Mouse (Mus musculus): ENCODE data around the gene Olfr557. TPM values are rescaled to one million over a fixed set of nuclear protein-coding genes. Genes with fewer than 3 reads are reported as not detected.
A peak's percentile ranks its signal among the peaks of the same experiment; 100 is the strongest.

The Olfr557 gene
- polyA plus RNA-seq, 1 experiment from 2014 or later, result not detected

DNA sequence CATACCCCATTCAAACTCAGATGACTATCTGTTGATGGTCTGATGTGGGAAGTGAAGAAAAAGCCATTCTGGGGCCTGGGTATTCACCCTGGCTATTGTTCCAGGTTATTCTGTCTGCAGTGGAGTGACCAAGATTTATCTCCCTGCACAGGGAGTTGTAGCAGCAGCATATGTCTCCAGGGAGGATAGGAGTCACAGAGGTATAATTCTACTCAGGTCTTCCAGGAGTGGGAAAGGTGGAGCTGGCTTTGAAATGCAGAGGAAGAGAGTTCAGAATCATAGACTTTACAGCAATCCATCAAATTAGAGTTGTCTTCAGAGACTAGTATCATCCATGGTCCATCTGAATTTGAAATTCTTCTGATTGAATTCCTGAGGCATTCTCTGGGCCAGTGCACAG lies 31.7 kb downstream of the Olfr557 start, which contains the start of gene Olfr559:
TSS of gene Olfr559 (minus strand) at position 101 of the 400 bp plus-strand sequence.
- no peak within 1 kb of the TSS for H3K9ac ChIP-seq (replicated peaks; ENCODE audit: low read length)
- no peaks in the 10 kb centered on the region for H3K36me3 ChIP-seq (ENCODE audit: insufficient read depth, low read length)
- ATAC-seq (ENCODE audit: low FRiP score, low TSS enrichment), result no peak
- no peak within 1 kb of the TSS for H3K4me2 ChIP-seq (replicated peaks; ENCODE audit: low read depth, low read length)
- no peaks in the 10 kb centered on the region for H3K9me3 ChIP-seq (ENCODE audit: low read length)
- no peaks in the 10 kb centered on the region for H3K27me3 ChIP-seq (ENCODE audit: insufficient read depth, low read length)
- H3K4me3 ChIP-seq (ENCODE audit: low read length), result no peak within 1 kb of the TSS
- no peak within 1 kb of the TSS for H3K27ac ChIP-seq (ENCODE audit: low read length)
- no peaks in the 10 kb centered on the region for H3K4me1 ChIP-seq (ENCODE audit: insufficient read depth, low read length)

DNA sequence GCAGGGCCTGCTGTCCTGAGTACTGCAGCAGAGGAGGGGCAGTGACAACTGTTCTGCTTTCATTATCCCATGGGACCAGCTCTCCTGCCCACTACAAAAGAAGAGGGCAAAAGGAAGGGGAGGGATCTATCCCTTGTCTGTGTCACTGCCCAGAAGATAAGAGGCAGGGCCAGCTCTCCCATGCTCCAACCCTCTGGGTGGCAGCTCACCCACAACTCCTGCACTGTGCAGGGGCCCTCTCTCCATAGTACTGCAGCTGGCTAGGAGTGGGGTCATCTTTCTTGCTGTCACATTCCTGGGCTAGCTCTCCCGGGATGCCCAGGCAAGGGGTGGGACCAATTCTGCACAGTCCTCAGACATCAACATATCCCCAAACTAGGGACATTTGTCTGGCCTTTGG lies 38.1 kb downstream of the Olfr557 start:
- Histone ChIP-seq H3K36me3 (ENCODE audit: insufficient read depth, low read length) (no peaks in the 10 kb centered on the region), H3K4me1 (ENCODE audit: insufficient read depth, low read length) (no peaks in the 10 kb centered on the region), H3K27ac (ENCODE audit: low read length) (no peak overlapping the region), H3K9me3 (ENCODE audit: low read length) (no peaks in the 10 kb centered on the region), H3K27me3 (ENCODE audit: insufficient read depth, low read length) (no peaks in the 10 kb centered on the region), H3K4me3 (ENCODE audit: low read length) (no peak overlapping the region), H3K4me2 (replicated peaks; ENCODE audit: low read depth, low read length) (no peak overlapping the region), H3K9ac (replicated peaks; ENCODE audit: low read length) (no peak overlapping the region)
- ATAC-seq (ENCODE audit: low FRiP score, low TSS enrichment), result peak; percentile 31; the same call in 1 of the 2 replicates
- 22% methylated on average over 1 of the region's 1 CpGs for WGBS

DNA sequence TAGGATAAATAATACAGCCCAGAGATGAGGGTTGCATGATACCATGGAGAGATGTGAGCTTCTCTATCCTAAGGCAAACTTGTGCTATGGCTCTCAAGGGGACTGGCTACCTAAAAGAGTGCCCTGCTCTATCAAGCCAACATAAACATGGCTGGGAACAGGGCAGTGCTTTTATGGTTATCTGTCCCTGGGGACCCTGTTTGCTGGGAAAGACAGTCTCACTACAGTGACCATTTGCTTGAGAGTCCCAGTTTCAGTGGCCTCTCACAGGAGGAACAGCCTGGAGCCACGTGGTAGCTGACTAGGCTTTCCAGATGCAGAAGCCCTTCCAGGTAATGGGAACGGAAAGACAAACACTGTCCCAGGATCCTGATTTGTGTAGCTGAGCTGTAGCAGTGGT lies 42.0 kb downstream of the Olfr557 start:
- Histone ChIP-seq H3K4me1 (ENCODE audit: insufficient read depth, low read length) (no peaks in the 10 kb centered on the region), H3K9ac (replicated peaks; ENCODE audit: low read length) (no peak overlapping the region), H3K27ac (ENCODE audit: low read length) (no peak overlapping the region), H3K4me3 (ENCODE audit: low read length) (no peak overlapping the region), H3K36me3 (ENCODE audit: insufficient read depth, low read length) (no peaks in the 10 kb centered on the region), H3K9me3 (ENCODE audit: low read length) (no peaks in the 10 kb centered on the region), H3K4me2 (replicated peaks; ENCODE audit: low read depth, low read length) (no peak overlapping the region), H3K27me3 (ENCODE audit: insufficient read depth, low read length) (no peaks in the 10 kb centered on the region)
- 17% methylated on average over 2 of the region's 2 CpGs for WGBS
- no peak for ATAC-seq (ENCODE audit: low FRiP score, low TSS enrichment)

Other genes with a start within 250 kb of the Olfr557 start
- gene Olfr543, start 214.2 kb upstream of the Olfr557 start, polyA plus RNA-seq (2015; fragmentation: Nextera tagmentation; extraction: Ambion mirVana), result 0.41 and 0.51 TPM in 2 replicates
- 0.18 TPM in 1 of 2 replicates, not detected in the other for gene Olfr544, start 207.6 kb upstream of the Olfr557 start, polyA plus RNA-seq (2015; fragmentation: Nextera tagmentation; extraction: Ambion mirVana)
- 0.08 TPM in 1 of 2 replicates, not detected in the other for gene Olfr545, start 196.3 kb upstream of the Olfr557 start, polyA plus RNA-seq (2015; fragmentation: Nextera tagmentation; extraction: Ambion mirVana)
- gene Olfr547, start 161.2 kb upstream of the Olfr557 start, polyA plus RNA-seq (2015; fragmentation: Nextera tagmentation; extraction: Ambion mirVana), result not detected in 2 replicates
- gene Olfr548-ps1, start 155.0 kb upstream of the Olfr557 start, polyA plus RNA-seq (2015; fragmentation: Nextera tagmentation; extraction: Ambion mirVana), result not detected in 2 replicates
- not detected in 2 replicates for gene Olfr549, start 146.0 kb upstream of the Olfr557 start, polyA plus RNA-seq (2015; fragmentation: Nextera tagmentation; extraction: Ambion mirVana)
- gene Trim21, start 130.4 kb upstream of the Olfr557 start, polyA plus RNA-seq (2015; fragmentation: Nextera tagmentation; extraction: Ambion mirVana), result 0.42 and 0.77 TPM in 2 replicates
- not detected in 2 replicates for gene Olfr550, start 124.5 kb upstream of the Olfr557 start, polyA plus RNA-seq (2015; fragmentation: Nextera tagmentation; extraction: Ambion mirVana)
- not detected in 2 replicates for gene Olfr551, start 104.0 kb upstream of the Olfr557 start, polyA plus RNA-seq (2015; fragmentation: Nextera tagmentation; extraction: Ambion mirVana)
- gene Olfr552, start 98.1 kb upstream of the Olfr557 start, polyA plus RNA-seq (2015; fragmentation: Nextera tagmentation; extraction: Ambion mirVana), result not detected in 2 replicates
- gene Olfr553, start 77.7 kb upstream of the Olfr557 start, polyA plus RNA-seq (2015; fragmentation: Nextera tagmentation; extraction: Ambion mirVana), result not detected in 2 replicates
- gene Olfr554, start 57.5 kb upstream of the Olfr557 start, polyA plus RNA-seq (2015; fragmentation: Nextera tagmentation; extraction: Ambion mirVana), result not detected in 2 replicates
- not detected in 2 replicates for gene Olfr555, start 37.1 kb upstream of the Olfr557 start, polyA plus RNA-seq (2015; fragmentation: Nextera tagmentation; extraction: Ambion mirVana)
- gene Olfr556, start 31.0 kb upstream of the Olfr557 start, polyA plus RNA-seq (2015; fragmentation: Nextera tagmentation; extraction: Ambion mirVana), result not detected in 2 replicates
- gene Trim68, start 8.6 kb upstream of the Olfr557 start, polyA plus RNA-seq (2015; fragmentation: Nextera tagmentation; extraction: Ambion mirVana), result 14.2 and 14.6 TPM in 2 replicates
- gene Olfr558, start 6.3 kb downstream of the Olfr557 start, polyA plus RNA-seq (2015; fragmentation: Nextera tagmentation; extraction: Ambion mirVana), result 0.92 and 1.1 TPM in 2 replicates
- gene Olfr33, start 23.2 kb downstream of the Olfr557 start, polyA plus RNA-seq (2015; fragmentation: Nextera tagmentation; extraction: Ambion mirVana), result not detected in 2 replicates
- gene Olfr559, start 31.6 kb downstream of the Olfr557 start, polyA plus RNA-seq (2015; fragmentation: Nextera tagmentation; extraction: Ambion mirVana), result not detected in 2 replicates
- not detected in 2 replicates for gene Olfr560, start 63.5 kb downstream of the Olfr557 start, polyA plus RNA-seq (2015; fragmentation: Nextera tagmentation; extraction: Ambion mirVana)
- gene Olfr78, start 63.6 kb downstream of the Olfr557 start, polyA plus RNA-seq (2015; fragmentation: Nextera tagmentation; extraction: Ambion mirVana), result 0.58 and 0.89 TPM in 2 replicates
- gene Olfr561, start 75.3 kb downstream of the Olfr557 start, polyA plus RNA-seq (2015; fragmentation: Nextera tagmentation; extraction: Ambion mirVana), result not detected in 2 replicates
- gene Olfr564, start 107.6 kb downstream of the Olfr557 start, polyA plus RNA-seq (2015; fragmentation: Nextera tagmentation; extraction: Ambion mirVana), result not detected in 2 replicates
- not detected in 2 replicates for gene Olfr566, start 162.9 kb downstream of the Olfr557 start, polyA plus RNA-seq (2015; fragmentation: Nextera tagmentation; extraction: Ambion mirVana)
- not detected in 2 replicates for gene Olfr568, start 181.2 kb downstream of the Olfr557 start, polyA plus RNA-seq (2015; fragmentation: Nextera tagmentation; extraction: Ambion mirVana)
- gene Olfr569, start 195.0 kb downstream of the Olfr557 start, polyA plus RNA-seq (2015; fragmentation: Nextera tagmentation; extraction: Ambion mirVana), result not detected in 2 replicates
- gene Olfr570, start 198.7 kb downstream of the Olfr557 start, polyA plus RNA-seq (2015; fragmentation: Nextera tagmentation; extraction: Ambion mirVana), result not detected in 2 replicates
- not detected in 2 replicates for gene Olfr571, start 221.6 kb downstream of the Olfr557 start, polyA plus RNA-seq (2015; fragmentation: Nextera tagmentation; extraction: Ambion mirVana)
- not detected in 2 replicates for gene Olfr572, start 228.5 kb downstream of the Olfr557 start, polyA plus RNA-seq (2015; fragmentation: Nextera tagmentation; extraction: Ambion mirVana)
- not detected in 2 replicates for gene Olfr573-ps1, start 246.7 kb downstream of the Olfr557 start, polyA plus RNA-seq (2015; fragmentation: Nextera tagmentation; extraction: Ambion mirVana)